Mouse (Mus musculus): Measurements from ENCODE around the gene Atxn2l.

Atxn2l gene

DNA sequence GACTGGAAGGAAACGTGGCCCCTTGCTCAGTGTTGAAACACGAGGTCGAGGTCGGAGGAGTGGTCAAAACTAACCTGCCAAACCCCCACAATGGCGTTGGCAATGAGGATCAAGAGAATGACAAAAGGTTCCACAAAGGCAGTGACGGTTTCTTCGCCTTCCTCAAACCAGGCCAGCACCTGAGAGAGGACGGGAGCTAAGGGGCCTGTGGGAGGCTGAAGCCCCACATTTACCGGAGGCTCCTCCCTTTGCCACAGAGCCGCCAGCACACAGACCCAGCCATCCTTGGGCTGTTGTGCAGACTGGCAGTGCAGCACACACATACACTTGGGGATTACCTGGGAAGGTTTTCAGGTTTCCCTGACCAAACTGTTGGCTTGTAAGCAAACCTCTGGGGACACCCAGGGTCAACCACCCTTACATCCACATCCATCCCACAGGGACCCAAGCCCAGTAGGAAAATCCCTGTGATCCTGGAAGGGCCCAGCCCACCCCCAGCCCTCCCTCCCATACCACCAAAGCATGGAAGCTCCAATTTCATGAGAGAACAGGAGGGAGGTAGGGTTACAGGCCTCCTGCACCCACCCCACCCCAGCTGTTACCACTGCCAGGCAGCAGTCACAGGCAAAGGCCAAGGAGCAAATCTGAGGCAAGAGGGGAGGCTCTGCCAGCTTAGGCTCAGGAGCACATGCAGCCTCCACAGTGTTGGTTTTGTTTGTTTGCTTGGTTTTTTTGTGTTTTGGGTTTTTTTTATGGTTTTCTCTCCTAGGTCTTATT, 42.4 kb downstream of the Atxn2l start:
- no peak for DNase-seq

GRCm38 (mm10) chr7:126458844-126459618, 44.2 kb downstream of the Atxn2l start:
- no peak for DNase-seq

DNA sequence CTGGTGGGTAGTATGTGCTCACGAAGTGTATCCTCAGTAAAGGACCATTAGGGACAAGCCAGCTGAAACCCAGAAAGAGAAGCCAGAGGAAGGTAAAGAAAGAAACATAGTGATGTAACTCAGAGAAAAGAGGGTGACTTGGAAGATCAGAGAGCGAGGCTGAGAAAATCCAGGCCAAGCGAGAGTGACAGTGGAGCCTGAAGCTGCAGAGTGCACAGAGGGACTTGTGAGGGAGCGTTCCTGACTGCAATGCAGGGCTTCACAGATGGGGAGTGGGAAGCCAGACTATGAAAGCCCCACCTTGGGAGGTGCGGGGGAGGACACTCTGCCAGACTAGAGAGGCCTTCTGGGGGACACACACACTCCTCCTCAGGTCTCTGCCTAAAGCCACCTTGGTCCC, 45.0 kb downstream of the Atxn2l start:
- DNase-seq: no peak

GRCm38 (mm10) chr7:126456382-126457266, 46.6 kb downstream of the Atxn2l start:
- DNase-seq: no peak

- no peak for DNase-seq
These were observed 48.0 kb downstream of the Atxn2l start for GRCm38 (mm10) chr7:126455242-126455641.

GRCm38 (mm10) chr7:126453861-126454260, 49.4 kb downstream of the Atxn2l start:
- no peak for DNase-seq

DNA sequence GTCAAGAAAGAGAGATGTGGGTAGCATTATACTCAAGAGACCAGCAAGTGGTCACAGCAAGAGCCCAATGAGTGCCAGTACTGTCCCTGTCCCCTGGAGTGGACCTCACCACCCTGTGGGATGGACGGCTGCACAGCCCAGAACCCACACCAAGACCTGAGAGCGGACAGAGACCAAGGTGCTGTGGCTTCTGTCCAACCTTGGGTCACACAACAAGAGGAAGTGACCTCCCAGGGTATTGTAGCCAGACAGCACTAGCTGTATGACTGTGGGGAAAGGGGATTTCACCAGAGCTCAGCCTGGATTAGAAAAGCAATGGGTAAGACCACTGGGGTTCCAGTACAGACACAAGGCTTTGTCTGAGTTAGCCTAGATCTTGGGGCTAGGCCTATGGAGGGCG, 51.0 kb downstream of the Atxn2l start:
- no peak for DNase-seq

DNA sequence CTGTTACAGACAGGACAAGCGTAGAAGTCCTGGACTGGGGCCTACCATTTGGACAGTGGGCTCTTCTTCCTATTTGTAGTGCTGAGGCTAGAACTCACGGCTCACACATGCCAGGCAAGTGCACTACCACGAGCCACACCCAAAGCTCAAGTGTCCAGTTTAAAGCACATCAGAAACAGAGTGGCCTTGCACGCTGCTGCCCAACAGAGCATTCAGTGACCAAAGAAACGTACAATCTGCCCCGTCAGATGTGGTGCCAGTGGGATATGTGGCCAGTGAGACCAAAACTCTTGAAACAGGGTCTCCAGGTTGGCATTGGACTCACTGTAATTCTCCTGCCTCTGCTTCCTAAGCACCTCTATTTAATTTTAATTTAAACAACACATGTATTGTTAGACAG, 52.6 kb downstream of the Atxn2l start:
- DNase-seq: no peak

DNA sequence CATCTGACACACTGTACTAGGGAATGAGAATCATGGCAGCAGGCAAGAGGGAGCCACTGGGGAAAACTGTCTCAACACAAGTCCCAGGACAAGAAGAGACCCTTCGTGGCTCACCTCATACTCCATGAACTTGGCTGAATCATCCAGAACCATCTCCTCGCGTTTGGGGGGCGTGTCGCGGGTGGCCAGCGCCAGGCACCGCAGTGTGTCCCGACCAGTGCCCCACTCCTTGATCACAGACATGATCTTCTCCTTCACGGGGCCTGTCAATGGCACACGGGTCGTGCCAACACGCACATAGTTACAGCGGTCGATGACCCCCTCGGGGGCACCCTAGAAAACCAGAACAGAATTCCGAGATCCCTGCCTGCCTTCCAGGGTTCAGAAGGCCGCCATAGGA, 53.2 kb downstream of the Atxn2l start:
- no peak for DNase-seq

DNA sequence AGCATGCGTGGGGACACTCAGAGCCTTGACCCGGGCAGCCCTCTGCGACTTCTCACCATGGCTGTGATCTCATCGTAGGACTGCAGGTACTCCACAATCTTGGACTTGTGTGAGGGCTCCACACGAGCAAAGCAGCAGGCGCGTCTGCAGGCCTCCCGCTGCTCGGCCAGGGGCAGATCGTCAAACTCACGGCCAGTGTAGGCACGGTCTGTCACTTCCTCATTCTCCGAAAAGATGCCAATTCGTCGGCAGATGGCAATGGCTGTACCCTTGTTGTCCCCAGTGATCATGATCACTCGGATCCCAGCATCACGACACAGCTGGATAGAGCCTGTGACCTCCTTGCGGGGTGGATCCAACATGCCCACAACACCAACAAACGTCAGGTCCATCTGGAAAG, 54.8 kb downstream of the Atxn2l start:
- no peak for DNase-seq

- no peak for DNase-seq
These were observed 57.0 kb downstream of the Atxn2l start for GRCm38 (mm10) chr7:126446217-126446616.

- DNase-seq: no peak
These were observed 58.0 kb downstream of the Atxn2l start for GRCm38 (mm10) chr7:126445104-126445815.

GRCm38 (mm10) chr7:126444536-126444935, 58.7 kb downstream of the Atxn2l start:
- DNase-seq: no peak

- no peak for DNase-seq
These were observed 59.2 kb downstream of the Atxn2l start for GRCm38 (mm10) chr7:126443997-126444396.

All from thymus, postnatal 25 days (tissue).